Mouse (Mus musculus): Measurements from ENCODE around the gene Bcdin3d.
A peak's percentile ranks its signal among the peaks of the same experiment; 100 is the strongest.

DNA sequence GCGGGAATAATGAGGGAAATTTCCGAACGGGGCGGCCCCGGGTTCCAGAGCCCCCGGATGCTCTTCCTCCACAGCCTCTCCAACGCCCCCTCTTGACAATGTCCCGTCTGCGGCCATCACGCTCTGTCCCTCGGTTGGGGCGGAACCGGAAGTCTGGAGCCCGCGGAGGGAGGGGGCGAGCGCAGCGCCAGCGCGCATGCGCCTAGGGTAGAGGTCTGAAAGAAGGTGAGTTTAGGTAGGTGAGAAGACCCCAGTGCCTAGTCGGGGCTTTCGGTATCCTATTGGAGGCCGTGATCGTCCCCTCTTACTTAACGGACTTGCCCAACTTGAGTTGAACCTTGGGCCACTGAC, at the start of gene Bcdin3d:
- TF ChIP-seq EP300 (optimal IDR thresholded peaks at IDR 0.05) (no peak), CTCF (IDR thresholded peaks at IDR 0.05; ENCODE audit: low read depth) (peak; percentile 63)

All from stomach, postnatal 0 days (tissue).